Mouse (Mus musculus) lung, embryonic 16.5 days (tissue): ENCODE measurements at regions not wholly inside any gene's neighbourhood (a gene's known extent, or its start where the extent isn't known, plus 50 kb on each side); places are given as distances from the start of the nearest gene placed in this dataset.
A peak's percentile ranks its signal among the peaks of the same experiment; 100 is the strongest.

Experiments
- ATAC-seq: fragments of 200-750 bp; cut with Nextera tagmentation; 2 replicates; pipeline ENCODE4 v1.8.0; 2017; ENCODE audit warnings: low read depth, mild to moderate bottlenecking, moderate library complexity
- H3K27ac ChIP-seq: fragments of 300-500 bp; sonication (generic); 2 replicates; pipeline ENCODE4 v1.5.1; 2014; ENCODE audit warnings: mild to moderate bottlenecking, control low read depth, low read length
- H3K27me3 ChIP-seq: fragments of 300-500 bp; sonication (generic); 2 replicates; pipeline ENCODE4 v1.6.1; 2014; ENCODE audit warnings: low read depth, low read length, mixed read lengths; ENCODE audit not compliant: control insufficient read depth, insufficient read depth
- H3K36me3 ChIP-seq: fragments of 300-500 bp; sonication (generic); 2 replicates; pipeline ENCODE4 v1.6.1; 2014; ENCODE audit warnings: low read length; ENCODE audit not compliant: control insufficient read depth, insufficient read depth
- H3K4me1 ChIP-seq: fragments of 300-500 bp; sonication (generic); replicated peaks from 2 replicates; pipeline ENCODE4 v1.6.1; 2014; ENCODE audit warnings: low read length, mixed read lengths; ENCODE audit not compliant: control insufficient read depth, insufficient read depth
- H3K4me2 ChIP-seq: fragments of 300-500 bp; sonication (generic); 2 replicates; pipeline ENCODE4 v1.6.1; 2014; ENCODE audit warnings: low read depth, low read length, control low read depth
- H3K4me3 ChIP-seq: fragments of 300-500 bp; sonication (generic); 2 replicates; pipeline ENCODE4 v1.5.1; 2014; ENCODE audit warnings: mild to moderate bottlenecking, low read length, control low read depth
- H3K9ac ChIP-seq: fragments of 300-500 bp; sonication (generic); 2 replicates; pipeline ENCODE4 v1.6.1; 2014; ENCODE audit warnings: low read length, control low read depth
- H3K9me3 ChIP-seq: fragments of 300-500 bp; sonication (generic); 2 replicates; pipeline ENCODE4 v1.6.1; 2016; ENCODE audit warnings: low read length; ENCODE audit not compliant: control insufficient read depth
- WGBS: fragments of 180-500 bp; shearing (Covaris S2); extraction: QIAGEN DNeasy Blood & Tissue Kit; methylation state at CpG from one replicate; pipeline ENCODE4 v1.1.7; 2014; 5-methylcytosine and 5-hydroxymethylcytosine counted together

- WGBS: 83% methylated on average over 3 of the region's 3 CpGs
- no peak for ATAC-seq
- Histone ChIP-seq H3K4me1 (no peaks in the 10 kb centered on the region), H3K27ac (no peak overlapping the region), H3K4me2 (no peak overlapping the region), H3K27me3 (no peaks in the 10 kb centered on the region), H3K9ac (no peak overlapping the region), H3K9me3 (no peaks in the 10 kb centered on the region), H3K4me3 (no peak overlapping the region), H3K36me3 (no peaks in the 10 kb centered on the region)
Observed at GRCm38 (mm10) chr8:89211931-89212330, 168.0 kb upstream of the Sall1 start.

- no peaks in the 10 kb centered on the region for H3K9me3 ChIP-seq
- H3K36me3 ChIP-seq: no peaks in the 10 kb centered on the region
- 31% methylated on average over 1 of the region's 1 CpGs for WGBS
- no peak for ATAC-seq
- H3K4me3 ChIP-seq: no peak overlapping the region
- H3K27ac ChIP-seq: no peak overlapping the region
- H3K9ac ChIP-seq: no peak overlapping the region
- no peaks in the 10 kb centered on the region for H3K4me1 ChIP-seq
- no peaks in the 10 kb centered on the region for H3K27me3 ChIP-seq
- no peak overlapping the region for H3K4me2 ChIP-seq
Observed at GRCm38 (mm10) chr8:89210684-89211083, 166.7 kb upstream of the Sall1 start.

GRCm38 (mm10) chr8:89207891-89208290 is 163.9 kb upstream of the Sall1 start:
- Histone ChIP-seq H3K9ac (no peak overlapping the region), H3K4me2 (no peak overlapping the region), H3K27me3 (no peaks in the 10 kb centered on the region), H3K27ac (no peak overlapping the region), H3K36me3 (no peaks in the 10 kb centered on the region), H3K9me3 (no peaks in the 10 kb centered on the region), H3K4me1 (no peaks in the 10 kb centered on the region), H3K4me3 (no peak overlapping the region)
- WGBS: 71% methylated on average over 2 of the region's 2 CpGs
- ATAC-seq: no peak

GRCm38 (mm10) chr8:89202484-89203096 is 158.6 kb upstream of the Sall1 start:
- no peak overlapping the region for H3K4me3 ChIP-seq
- 67% methylated on average over 5 of the region's 5 CpGs for WGBS
- no peaks in the 10 kb centered on the region for H3K27me3 ChIP-seq
- H3K9me3 ChIP-seq: no peaks in the 10 kb centered on the region
- no peak overlapping the region for H3K27ac ChIP-seq
- H3K4me2 ChIP-seq: no peak overlapping the region
- no peak overlapping the region for H3K9ac ChIP-seq
- H3K4me1 ChIP-seq: no peaks in the 10 kb centered on the region
- no peaks in the 10 kb centered on the region for H3K36me3 ChIP-seq
- no peak for ATAC-seq

- no peak overlapping the region for H3K4me3 ChIP-seq
- no peak overlapping the region for H3K4me2 ChIP-seq
- H3K36me3 ChIP-seq: no peaks in the 10 kb centered on the region
- H3K9me3 ChIP-seq: no peaks in the 10 kb centered on the region
- no peak overlapping the region for H3K9ac ChIP-seq
- H3K27ac ChIP-seq: no peak overlapping the region
- H3K27me3 ChIP-seq: no peaks in the 10 kb centered on the region
- H3K4me1 ChIP-seq: no peaks in the 10 kb centered on the region
- WGBS: 44% methylated on average over 2 of the region's 2 CpGs
- ATAC-seq: no peak
Observed at GRCm38 (mm10) chr8:89200301-89200700, 156.3 kb upstream of the Sall1 start.

GRCm38 (mm10) chr8:89185314-89185713 is 141.4 kb upstream of the Sall1 start:
- WGBS: 24% methylated on average over 17 of the region's 17 CpGs
- H3K4me3 ChIP-seq: no peak overlapping the region
- H3K4me2 ChIP-seq: peak overlapping the region; percentile 34; the same call in 1 of the 2 replicates
- H3K27me3 ChIP-seq: no peaks in the 10 kb centered on the region
- peak; percentile 57 for ATAC-seq
- H3K36me3 ChIP-seq: no peaks in the 10 kb centered on the region
- no peaks in the 10 kb centered on the region for H3K9me3 ChIP-seq
- no peaks in the 10 kb centered on the region for H3K4me1 ChIP-seq
- no peak overlapping the region for H3K9ac ChIP-seq
- H3K27ac ChIP-seq: no peak overlapping the region

- ATAC-seq: no peak
Observed at GRCm38 (mm10) chr8:89175631-89176030, 131.7 kb upstream of the Sall1 start.

GRCm38 (mm10) chr8:89171561-89171960 is 127.6 kb upstream of the Sall1 start:
- WGBS: 68% methylated on average over 5 of the region's 5 CpGs
- no peak for ATAC-seq
- H3K9me3 ChIP-seq: no peaks in the 10 kb centered on the region

More at GRCm38 (mm10) chr8:89175631-89176030, 131.7 kb upstream of the Sall1 start:
- 74% methylated on average over 7 of the region's 7 CpGs for WGBS
- Histone ChIP-seq H3K27me3 (no peaks in the 10 kb centered on the region), H3K4me3 (no peak overlapping the region), H3K36me3 (no peaks in the 10 kb centered on the region), H3K4me2 (no peak overlapping the region), H3K9ac (no peak overlapping the region), H3K27ac (no peak overlapping the region), H3K4me1 (no peaks in the 10 kb centered on the region), H3K9me3 (no peaks in the 10 kb centered on the region)

GRCm38 (mm10) chr8:89169484-89169883 is 125.5 kb upstream of the Sall1 start:
- H3K4me3 ChIP-seq: no peak overlapping the region
- no peaks in the 10 kb centered on the region for H3K36me3 ChIP-seq
- no peak for ATAC-seq
- H3K9ac ChIP-seq: no peak overlapping the region
- H3K9me3 ChIP-seq: no peaks in the 10 kb centered on the region
- H3K4me2 ChIP-seq: no peak overlapping the region
- H3K4me1 ChIP-seq: no peaks in the 10 kb centered on the region
- no peaks in the 10 kb centered on the region; the same call in 1 of the 2 replicates for H3K27me3 ChIP-seq
- H3K27ac ChIP-seq: no peak overlapping the region
- 41% methylated on average over 7 of the region's 7 CpGs for WGBS

More at GRCm38 (mm10) chr8:89171561-89171960, 127.6 kb upstream of the Sall1 start:
- H3K4me1 ChIP-seq: no peaks in the 10 kb centered on the region
- H3K4me2 ChIP-seq: no peak overlapping the region
- H3K9ac ChIP-seq: no peak overlapping the region
- H3K36me3 ChIP-seq: no peaks in the 10 kb centered on the region
- H3K27ac ChIP-seq: no peak overlapping the region
- no peaks in the 10 kb centered on the region; the same call in 1 of the 2 replicates for H3K27me3 ChIP-seq
- H3K4me3 ChIP-seq: no peak overlapping the region

GRCm38 (mm10) chr8:89167026-89167425 is 123.1 kb upstream of the Sall1 start:
- peaks cover 4% of the 10 kb centered on the region; the same call in 1 of the 2 replicates for H3K27me3 ChIP-seq
- H3K9me3 ChIP-seq: no peaks in the 10 kb centered on the region
- no peak overlapping the region for H3K27ac ChIP-seq
- no peak for ATAC-seq
- H3K4me3 ChIP-seq: no peak overlapping the region
- H3K36me3 ChIP-seq: no peaks in the 10 kb centered on the region
- no peaks in the 10 kb centered on the region for H3K4me1 ChIP-seq
- no peak overlapping the region for H3K9ac ChIP-seq
- H3K4me2 ChIP-seq: no peak overlapping the region
- WGBS: 76% methylated on average over 4 of the region's 4 CpGs
